In genomic region chr6:30883491-30883890, GRCm38 (mm10) we compare ENCODE assay signal across 17 mouse cellular contexts. TPM values are rescaled to one million over a fixed set of nuclear protein-coding genes. Genes with fewer than 3 reads are reported as not detected.
A peak's percentile ranks its signal among the peaks of the same experiment; 100 is the strongest.
DNase-seq lines count a peak whose midpoint lies in the region; ATAC-seq and TF ChIP-seq lines count a peak whose summit lies in the region.
"Had no signal": no experiment of that assay in that cellular context is flagged by ENCODE, and none has a peak within 500 bp of the region (broad histone marks: within the 10 kb centered on the region; RNA-seq: fewer than 3 reads in every experiment).

No protein-coding gene starts in this region.

- H3K27me3 ChIP-seq in hindbrain, postnatal 0 days (ENCODE audit: insufficient read depth, low read length): no peaks in the 10 kb centered on the region
- no peaks in the 10 kb centered on the region for H3K27me3 ChIP-seq in hindbrain, embryonic 12.5 days
- H3K27me3 ChIP-seq: forebrain, embryonic 13.5 days; heart, embryonic 13.5 days; lung, embryonic 15.5 days had no signal

- H3K9ac ChIP-seq in hindbrain, postnatal 0 days (replicated peaks; ENCODE audit: low read length): no peak overlapping the region
- H3K9ac ChIP-seq in hindbrain, embryonic 12.5 days: no peak overlapping the region
- H3K9ac ChIP-seq: forebrain, embryonic 13.5 days; heart, embryonic 13.5 days; lung, embryonic 15.5 days had no signal

- H3K27ac ChIP-seq in hindbrain, postnatal 0 days: no peak overlapping the region
- no peak overlapping the region for H3K27ac ChIP-seq in hindbrain, embryonic 12.5 days
- H3K27ac ChIP-seq: forebrain, embryonic 13.5 days; heart, embryonic 13.5 days; lung, embryonic 15.5 days had no signal

- no peaks in the 10 kb centered on the region for H3K4me1 ChIP-seq in hindbrain, postnatal 0 days (ENCODE audit: insufficient read depth, low read length)
- H3K4me1 ChIP-seq in hindbrain, embryonic 12.5 days: no peaks in the 10 kb centered on the region
- H3K4me1 ChIP-seq: forebrain, embryonic 13.5 days; heart, embryonic 13.5 days; lung, embryonic 15.5 days had no signal

- no peak overlapping the region for H3K4me2 ChIP-seq in hindbrain, postnatal 0 days (ENCODE audit: low read depth, low read length)
- H3K4me2 ChIP-seq in hindbrain, embryonic 12.5 days (replicated peaks): no peak overlapping the region
- H3K4me2 ChIP-seq: forebrain, embryonic 13.5 days; heart, embryonic 13.5 days; lung, embryonic 15.5 days had no signal

- ATAC-seq in hindbrain, postnatal 0 days: no peak
- no peak for ATAC-seq in hindbrain, embryonic 12.5 days (ENCODE audit: low FRiP score)
- ATAC-seq: activated CD4-positive, CD25-positive, alpha-beta regulatory T cell, adult 4 months; forebrain, embryonic 13.5 days; inflammation-experienced regulatory T-cells, adult 6 months had no signal

- TF ChIP-seq CTCF in hindbrain, postnatal 0 days (IDR thresholded peaks at IDR 0.05; ENCODE audit: low read depth): no peak

- no peak overlapping the region for H3K4me3 ChIP-seq in hindbrain, postnatal 0 days (ENCODE audit: low read length)
- H3K4me3 ChIP-seq in hindbrain, embryonic 12.5 days: no peak overlapping the region
- H3K4me3 ChIP-seq: forebrain, embryonic 13.5 days; heart, embryonic 13.5 days; lung, embryonic 15.5 days had no signal

- peak; percentile 16 for DNase-seq in hindbrain, postnatal 0 days (ENCODE audit: low spot score)
- DNase-seq in cerebellum, adult 11 months: peak; percentile 46
- peak; percentile 60 to 78 for DNase-seq in cerebellum, postnatal 25 days
- peak; percentile 59 for DNase-seq in lung, postnatal 14 days
- no peak for DNase-seq in left cerebral cortex, adult 8-10 months (ENCODE audit: low spot score in 2 of 2)
- DNase-seq in ovary, postnatal 14 days (ENCODE audit: low spot score): no peak
- no peak for DNase-seq in thymus, postnatal 36 days
- DNase-seq: kidney, postnatal 36 days; right cerebral cortex, postnatal 14 days had no signal

- H3K36me3 ChIP-seq in hindbrain, postnatal 0 days (ENCODE audit: insufficient read depth, low read length): no peaks in the 10 kb centered on the region; the same call in 1 of the 2 replicates
- H3K36me3 ChIP-seq in hindbrain, embryonic 12.5 days: peaks cover 39% of the 10 kb centered on the region

- no peaks in the 10 kb centered on the region for H3K9me3 ChIP-seq in hindbrain, postnatal 0 days (ENCODE audit: low read length)
- H3K9me3 ChIP-seq in hindbrain, embryonic 12.5 days (replicated peaks): no peaks in the 10 kb centered on the region
- H3K9me3 ChIP-seq: forebrain, embryonic 13.5 days; heart, embryonic 13.5 days; lung, embryonic 15.5 days had no signal

- WGBS in hindbrain, postnatal 0 days: 69% methylated on average over 4 of the region's 4 CpGs
- WGBS in hindbrain, embryonic 12.5 days: 93% methylated on average over 4 of the region's 4 CpGs

RNA-seq across cellular contexts. Expression of gene Copg2, which starts 13.1 kb away (rescaled TPM):
- 35.6 and 43.5 TPM in 2 replicates for total RNA-seq in hindbrain, postnatal 0 days (2014; rRNA removed)
- polyA plus RNA-seq in hindbrain, postnatal 0 days (2015; fragmentation: Nextera tagmentation; extraction: Ambion mirVana): 29.7 and 30.7 TPM in 2 replicates
- 27.7 and 38.9 TPM in 2 replicates for polyA plus RNA-seq in hindbrain, embryonic 12.5 days (2016; fragmentation: Nextera tagmentation; extraction: Ambion mirVana)
- 10 to 100 TPM; 79.4 to 90.6 (median 88.0) TPM for total RNA-seq in left cerebral cortex, adult 8-10 months (2022)

RNA-seq across cellular contexts. Expression of gene Tsga13, which starts 31.9 kb away (rescaled TPM):
- not detected in 2 replicates for total RNA-seq in hindbrain, postnatal 0 days (2014; rRNA removed)
- 0.42 and 0.59 TPM in 2 replicates for polyA plus RNA-seq in hindbrain, postnatal 0 days (2015; fragmentation: Nextera tagmentation; extraction: Ambion mirVana)
- 0.25 TPM in 1 of 2 replicates, not detected in the other for polyA plus RNA-seq in hindbrain, embryonic 12.5 days (2016; fragmentation: Nextera tagmentation; extraction: Ambion mirVana)
- total RNA-seq in left cerebral cortex, adult 8-10 months (2022): not detected
- total RNA-seq: ES-E14 had no signal
- polyA plus RNA-seq: activated CD4-positive, CD25-positive, alpha-beta regulatory T cell, adult 4 months; heart, embryonic 13.5 days; inflammation-experienced regulatory T-cells, adult 6 months; neural tube, embryonic 11.5 days had no signal

Comparison
In these comparisons a context has a peak if more than half of its experiments do, and no peak if none do; other contexts are left out.
1. DNase-seq: peak in hindbrain, postnatal 0 days (single experiment), cerebellum, adult 11 months (single experiment), cerebellum, postnatal 25 days (2 of 2) and lung, postnatal 14 days (single experiment); none in left cerebral cortex, adult 8-10 months (0 of 2), ovary, postnatal 14 days (single experiment) and thymus, postnatal 36 days (0 of 2).